Mouse (Mus musculus): ENCODE results near the gene Gnaq.

DNA sequence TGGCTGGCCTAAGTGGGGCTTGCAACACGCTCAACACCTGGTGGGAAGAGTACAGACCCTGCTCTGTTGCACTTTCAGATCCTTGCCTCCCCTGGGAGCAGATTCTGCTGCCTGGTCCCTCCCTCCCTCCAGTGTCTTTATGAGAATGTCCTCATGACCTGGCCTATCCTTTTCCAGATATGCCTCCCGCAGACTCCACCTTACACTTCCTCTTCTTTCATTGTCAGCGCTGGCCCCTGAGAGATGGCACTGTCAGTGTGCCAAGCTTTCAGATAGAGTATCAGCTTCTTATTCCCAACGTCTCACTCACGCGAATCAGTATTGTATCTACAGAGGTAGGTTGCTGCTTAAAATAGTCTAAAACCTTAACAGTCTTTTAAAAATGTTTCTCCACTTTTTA is 129.0 kb downstream of the Gnaq start:
- TF ChIP-seq GATA1 (IDR thresholded peaks at IDR 0.05; ENCODE audit: low read length) (no peak), TAL1 (IDR thresholded peaks at IDR 0.05; ENCODE audit: low read length) (no peak)

Data from erythroblast, embryonic 14.5 days (primary cell).